Mouse (Mus musculus) liver, embryonic 11.5 days (tissue): ENCODE data around the gene Coro2b. TPM values are rescaled to one million over a fixed set of nuclear protein-coding genes. Genes with fewer than 3 reads are reported as not detected.

Experiments
- ATAC-seq: fragments of 200-750 bp; cut with Nextera tagmentation; replicated peaks from 2 replicates; pipeline ENCODE4 v1.8.0; 2017; ENCODE audit warnings: moderate number of reproducible peaks, mild to moderate bottlenecking, moderate TSS enrichment, moderate library complexity; ENCODE audit not compliant: low FRiP score
- DNase-seq: peaks from one replicate; pipeline ENCODE4 v3.0.0-alpha.2; 2017; ENCODE audit warnings: low spot score
- H3K27ac ChIP-seq: fragments of 300-500 bp; sonication (generic); 2 replicates; pipeline ENCODE4 v1.5.1; 2014; ENCODE audit warnings: mild to moderate bottlenecking, low read depth, low read length, control low read depth
- H3K27me3 ChIP-seq: fragments of 300-500 bp; sonication (generic); replicated peaks from 2 replicates; pipeline ENCODE4 v1.6.1; 2014; ENCODE audit warnings: low read length, mixed read lengths; ENCODE audit not compliant: control insufficient read depth, insufficient read depth
- H3K36me3 ChIP-seq: fragments of 300-500 bp; sonication (generic); 2 replicates; pipeline ENCODE4 v1.6.1; 2014; ENCODE audit warnings: mild to moderate bottlenecking, low read length, moderate library complexity, mixed read lengths; ENCODE audit not compliant: control insufficient read depth, insufficient read depth
- H3K4me1 ChIP-seq: fragments of 300-500 bp; sonication (generic); replicated peaks from 2 replicates; pipeline ENCODE4 v1.6.1; 2014; ENCODE audit warnings: low read length, mixed read lengths; ENCODE audit not compliant: control insufficient read depth, insufficient read depth
- H3K4me2 ChIP-seq: fragments of 300-500 bp; sonication (generic); 2 replicates; pipeline ENCODE4 v1.6.1; 2014; ENCODE audit warnings: mild to moderate bottlenecking, control low read depth, moderate library complexity
- H3K4me3 ChIP-seq: fragments of 300-500 bp; sonication (generic); 2 replicates; pipeline ENCODE4 v1.5.1; 2014; ENCODE audit warnings: low read depth, low read length, control low read depth
- H3K9ac ChIP-seq: fragments of 300-500 bp; sonication (generic); 2 replicates; pipeline ENCODE4 v1.6.1; 2014; ENCODE audit warnings: low read depth, low read length, control low read depth
- H3K9me3 ChIP-seq: fragments of 300-500 bp; sonication (generic); 2 replicates; pipeline ENCODE4 v1.6.1; 2016; ENCODE audit warnings: low read length, inconsistent platforms, mixed read lengths; ENCODE audit not compliant: control insufficient read depth
- WGBS: fragments of 180-500 bp; shearing (Covaris S2); extraction: QIAGEN DNeasy Blood & Tissue Kit; methylation state at CpG from one replicate; pipeline ENCODE4 v1.1.7; 2014; 5-methylcytosine and 5-hydroxymethylcytosine counted together
- polyA plus RNA-seq: library from polyadenylated mRNA; unstranded; fragments of >200 nt; fragmentation: Nextera tagmentation; extraction: Ambion mirVana; gene quantifications from 2 replicates; pipeline ENCODE4 v1.2.1, GENCODE M21; 2014

Gene Coro2b
- polyA plus RNA-seq, 1 experiment from 2014 or later, result 4.8 TPM

GRCm38 (mm10) chr9:62501566-62501965 lies 35.3 kb downstream of the Coro2b start:
- Histone ChIP-seq H3K4me3 (no peak overlapping the region), H3K4me1 (peaks cover 15% of the 10 kb centered on the region), H3K9me3 (no peaks in the 10 kb centered on the region), H3K27me3 (no peaks in the 10 kb centered on the region), H3K27ac (no peak overlapping the region), H3K36me3 (no peaks in the 10 kb centered on the region), H3K4me2 (no peak overlapping the region), H3K9ac (no peak overlapping the region)
- DNase-seq, result no peak
- no peak for ATAC-seq
- WGBS, result 81% methylated on average over 3 of the region's 3 CpGs

DNA sequence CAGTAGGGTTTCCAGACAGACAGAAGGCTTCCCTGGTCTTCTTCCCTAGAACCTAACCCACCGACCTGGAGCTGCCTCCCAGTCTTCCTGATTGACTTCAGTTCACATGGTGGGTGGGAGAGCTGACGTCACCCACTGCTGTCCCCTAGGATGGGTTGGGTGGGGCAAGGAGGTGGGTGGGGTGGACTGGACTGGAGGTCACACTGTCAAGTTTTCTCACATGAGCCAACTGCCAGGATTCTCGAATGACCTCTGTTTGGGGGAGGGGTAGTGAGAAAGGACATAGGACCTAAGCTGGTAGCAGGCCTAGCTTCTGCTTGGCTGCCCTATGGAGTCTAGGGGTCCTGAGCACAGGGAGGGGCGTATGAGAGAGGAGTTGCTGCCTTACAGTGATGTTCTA lies 36.8 kb downstream of the Coro2b start:
- ATAC-seq (no peak), DNase-seq (no peak)
- peaks cover 15% of the 10 kb centered on the region for H3K4me1 ChIP-seq
- H3K36me3 ChIP-seq, result no peaks in the 10 kb centered on the region
- no peak overlapping the region for H3K4me2 ChIP-seq
- H3K4me3 ChIP-seq, result no peak overlapping the region
- 67% methylated on average over 4 of the region's 4 CpGs for WGBS
- H3K9ac ChIP-seq, result no peak overlapping the region
- H3K27me3 ChIP-seq, result no peaks in the 10 kb centered on the region
- H3K27ac ChIP-seq, result no peak overlapping the region
- no peaks in the 10 kb centered on the region for H3K9me3 ChIP-seq

DNA sequence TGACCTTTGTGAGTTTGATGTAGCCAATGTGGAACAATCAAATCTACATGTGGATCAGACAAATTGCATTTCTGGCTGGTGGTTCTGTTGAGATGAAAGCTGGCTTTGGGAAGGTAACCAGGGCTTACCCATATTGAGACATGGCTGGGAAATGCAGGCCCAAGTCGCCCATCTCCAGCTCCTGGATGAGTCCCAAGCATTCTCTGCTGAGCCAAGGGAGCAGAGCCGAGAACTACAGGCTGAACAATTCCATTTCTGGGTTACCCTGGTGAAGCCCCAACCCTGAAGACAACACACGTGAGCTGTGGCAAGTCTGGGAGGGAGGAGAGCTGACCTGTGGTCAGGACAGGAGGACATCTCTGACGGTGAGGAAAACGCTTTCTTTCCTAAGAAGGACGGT lies 37.9 kb downstream of the Coro2b start:
- H3K4me1 ChIP-seq, result peaks cover 15% of the 10 kb centered on the region
- H3K27ac ChIP-seq, result no peak overlapping the region
- ATAC-seq (no peak), DNase-seq (no peak)
- 82% methylated on average over 6 of the region's 6 CpGs for WGBS
- H3K4me3 ChIP-seq, result no peak overlapping the region
- no peak overlapping the region for H3K4me2 ChIP-seq
- H3K27me3 ChIP-seq, result no peaks in the 10 kb centered on the region
- H3K36me3 ChIP-seq, result no peaks in the 10 kb centered on the region
- H3K9me3 ChIP-seq, result no peaks in the 10 kb centered on the region
- H3K9ac ChIP-seq, result no peak overlapping the region

- H3K4me1 ChIP-seq, result peaks cover 14% of the 10 kb centered on the region
- no peaks in the 10 kb centered on the region for H3K36me3 ChIP-seq
- H3K9me3 ChIP-seq, result no peaks in the 10 kb centered on the region
- no peaks in the 10 kb centered on the region for H3K27me3 ChIP-seq
- DNase-seq (no peak), ATAC-seq (no peak)
- 0 out of 2 replicates have a peak overlapping the region, but pooled peaks have one; percentile 12 for H3K9ac ChIP-seq
- H3K27ac ChIP-seq, result 0 out of 2 replicates have a peak overlapping the region, but pooled peaks have one; percentile 15
- no peak overlapping the region for H3K4me3 ChIP-seq
- no peak overlapping the region for H3K4me2 ChIP-seq
- WGBS, result 55% methylated on average over 18 of the region's 18 CpGs
Observed at GRCm38 (mm10) chr9:62497135-62498092, 39.4 kb downstream of the Coro2b start.

DNA sequence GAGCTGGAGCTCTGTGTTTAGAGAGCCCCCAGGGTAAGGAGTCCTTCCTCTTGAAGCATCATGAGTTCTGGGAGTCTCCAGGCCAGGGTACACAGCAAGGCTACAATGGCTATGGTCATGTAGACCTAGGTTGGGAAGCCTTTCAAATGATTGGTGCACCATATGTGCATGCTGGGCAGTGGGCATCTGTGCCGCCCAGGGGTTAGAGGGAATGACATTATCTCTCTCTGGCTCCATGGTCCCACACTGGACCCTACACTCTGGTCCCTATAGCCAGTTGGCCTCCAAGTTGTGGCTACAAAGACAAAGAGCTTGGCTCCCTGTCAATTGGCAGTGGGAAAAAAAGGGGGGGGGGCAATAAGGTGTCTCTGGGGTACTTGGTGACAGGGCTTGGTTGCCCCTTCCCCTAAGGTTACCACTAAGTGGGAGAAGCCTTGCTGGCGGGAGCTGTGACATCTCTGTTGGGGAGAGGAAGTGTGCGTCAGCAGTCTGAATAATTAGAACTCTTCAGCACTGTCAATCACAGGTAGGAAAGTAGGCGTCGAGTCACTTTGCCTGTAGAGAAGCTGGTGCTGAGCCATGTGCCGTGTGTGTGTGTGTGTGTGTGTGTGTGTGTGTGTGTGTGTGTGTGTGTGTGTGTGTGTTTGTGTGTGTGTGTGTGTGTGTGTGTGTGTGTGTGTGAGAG lies 44.4 kb downstream of the Coro2b start:
- ATAC-seq, result no peak
- 67% methylated on average over 6 of the region's 6 CpGs for WGBS

GRCm38 (mm10) chr9:62491611-62492010 lies 45.2 kb downstream of the Coro2b start:
- H3K36me3 ChIP-seq, result no peaks in the 10 kb centered on the region
- H3K4me1 ChIP-seq, result peaks cover 6% of the 10 kb centered on the region
- H3K27me3 ChIP-seq, result no peaks in the 10 kb centered on the region
- H3K4me3 ChIP-seq, result no peak overlapping the region
- H3K9ac ChIP-seq, result no peak overlapping the region
- DNase-seq (no peak), ATAC-seq (no peak)
- H3K9me3 ChIP-seq, result no peaks in the 10 kb centered on the region
- WGBS, result 84% methylated on average over 5 of the region's 5 CpGs
- no peak overlapping the region for H3K27ac ChIP-seq
- no peak overlapping the region for H3K4me2 ChIP-seq

More for the DNA sequence above, 44.4 kb downstream of the Coro2b start:
- H3K36me3 ChIP-seq, result no peaks in the 10 kb centered on the region
- H3K9ac ChIP-seq, result no peak overlapping the region
- H3K9me3 ChIP-seq, result no peaks in the 10 kb centered on the region
- H3K27ac ChIP-seq, result no peak overlapping the region
- no peak overlapping the region for H3K4me2 ChIP-seq
- peaks cover 11% of the 10 kb centered on the region for H3K4me1 ChIP-seq
- no peak overlapping the region for H3K4me3 ChIP-seq
- no peak for DNase-seq
- no peaks in the 10 kb centered on the region for H3K27me3 ChIP-seq

GRCm38 (mm10) chr9:62491104-62491503 lies 45.7 kb downstream of the Coro2b start:
- H3K9me3 ChIP-seq, result no peaks in the 10 kb centered on the region
- WGBS, result 37% methylated on average over 3 of the region's 3 CpGs
- DNase-seq (peak; percentile 58), ATAC-seq (peak; percentile 91)
- H3K4me3 ChIP-seq, result no peak overlapping the region
- H3K4me1 ChIP-seq, result peaks cover 6% of the 10 kb centered on the region
- H3K4me2 ChIP-seq, result no peak overlapping the region
- no peaks in the 10 kb centered on the region for H3K27me3 ChIP-seq
- H3K9ac ChIP-seq, result no peak overlapping the region; the same call in 1 of the 2 replicates
- H3K27ac ChIP-seq, result no peak overlapping the region
- no peaks in the 10 kb centered on the region for H3K36me3 ChIP-seq

GRCm38 (mm10) chr9:62484107-62484506 lies 52.7 kb downstream of the Coro2b start:
- H3K9me3 ChIP-seq, result no peaks in the 10 kb centered on the region
- no peaks in the 10 kb centered on the region for H3K4me1 ChIP-seq
- H3K27me3 ChIP-seq, result no peaks in the 10 kb centered on the region
- H3K9ac ChIP-seq, result no peak overlapping the region
- no peak overlapping the region for H3K4me3 ChIP-seq
- 38% methylated on average over 4 of the region's 4 CpGs for WGBS
- no peaks in the 10 kb centered on the region for H3K36me3 ChIP-seq
- H3K27ac ChIP-seq, result no peak overlapping the region
- DNase-seq (no peak), ATAC-seq (no peak)
- H3K4me2 ChIP-seq, result no peak overlapping the region
